Mouse (Mus musculus): ENCODE measurements around the gene Atg4d. TPM values are rescaled to one million over a fixed set of nuclear protein-coding genes. Genes with fewer than 3 reads are reported as not detected.
A peak's percentile ranks its signal among the peaks of the same experiment; 100 is the strongest.

Atg4d gene
- polyA plus RNA-seq, 1 experiment from 2014 or later: 43.7 TPM

DNA sequence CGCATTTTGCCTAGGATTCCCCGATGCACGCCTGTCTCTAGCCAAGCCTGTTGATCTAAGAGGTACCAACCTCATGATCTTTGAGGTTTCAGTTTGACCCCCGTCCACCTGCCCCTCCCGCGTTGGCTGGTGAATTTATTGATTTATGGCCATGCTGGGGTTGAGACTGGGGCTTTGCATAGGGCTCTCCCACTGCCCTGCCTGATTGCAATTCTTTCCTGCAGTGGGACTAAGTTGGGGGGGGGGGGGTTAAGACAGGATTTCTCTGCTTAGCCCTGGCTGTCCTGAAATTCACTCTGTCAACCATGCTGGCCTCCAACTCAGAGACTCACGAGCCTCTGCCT, 39.7 kb upstream of the Atg4d start:
- H3K4me3 ChIP-seq (ENCODE audit: low read length): peak overlapping the region; percentile 32
- peak overlapping the region; percentile 45 for H3K9ac ChIP-seq (ENCODE audit: low read depth, low read length)
- 6% methylated on average over 7 of the region's 7 CpGs for WGBS
- peaks cover 13% of the 10 kb centered on the region; the same call in 1 of the 2 replicates for H3K4me1 ChIP-seq (ENCODE audit: control insufficient read depth, insufficient read depth, low read length)
- H3K36me3 ChIP-seq (ENCODE audit: control insufficient read depth, insufficient read depth, low read length): peaks cover 11% of the 10 kb centered on the region
- 0 out of 2 replicates have a peak overlapping the region, but pooled peaks have one; percentile 30 for H3K27ac ChIP-seq (ENCODE audit: low read depth, low read length)
- H3K27me3 ChIP-seq (ENCODE audit: control insufficient read depth, insufficient read depth, low read length): no peaks in the 10 kb centered on the region
- ATAC-seq (ENCODE audit: low FRiP score, low TSS enrichment): no peak
- peak overlapping the region; percentile 49 for H3K4me2 ChIP-seq (replicated peaks; ENCODE audit: low read depth, low read length)
- no peaks in the 10 kb centered on the region for H3K9me3 ChIP-seq (ENCODE audit: control insufficient read depth, low read length)

DNA sequence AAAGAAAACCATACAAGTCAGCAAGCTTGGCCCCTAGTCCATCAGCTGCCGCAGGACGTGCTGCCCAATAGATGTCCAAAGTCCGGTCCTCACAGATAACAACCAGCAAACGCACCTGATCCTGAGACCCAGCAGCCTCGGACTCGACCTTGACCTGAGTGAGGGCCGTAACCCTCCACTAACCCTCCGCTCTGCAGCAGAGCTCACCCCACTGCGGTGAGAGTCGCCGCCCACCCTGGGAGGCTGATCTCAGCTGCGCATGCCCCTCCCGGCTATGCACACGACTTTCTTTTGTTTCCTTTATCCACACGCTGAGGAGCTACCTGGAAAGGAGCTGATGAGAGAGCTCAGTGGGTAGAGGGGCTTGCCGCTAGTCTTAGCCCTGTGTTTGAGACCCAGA, 37.8 kb upstream of the Atg4d start:
- ATAC-seq (ENCODE audit: low FRiP score, low TSS enrichment): peak; percentile 65; the same call in 1 of the 2 replicates
- peak overlapping the region; percentile 31 for H3K4me3 ChIP-seq (ENCODE audit: low read length)

DNA sequence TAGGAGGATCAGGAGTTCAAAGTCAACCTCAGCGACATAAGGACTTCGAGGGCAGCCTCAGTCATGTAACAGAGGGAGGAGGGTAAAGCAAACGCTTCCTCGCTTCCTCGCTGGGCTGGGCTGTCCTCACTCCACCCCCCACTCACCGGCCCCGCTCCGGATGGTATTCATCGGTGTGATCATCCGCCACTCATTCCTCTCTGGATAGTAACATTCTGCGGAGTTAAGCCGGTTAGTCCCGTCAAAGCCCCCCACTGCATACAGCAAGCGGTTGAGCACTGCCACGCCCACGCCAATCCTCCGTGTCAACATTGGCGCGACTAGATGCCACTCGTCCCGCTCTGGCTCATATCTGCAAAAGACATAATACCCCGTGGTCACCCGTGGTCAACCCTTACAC, 33.5 kb upstream of the Atg4d start:
- Histone ChIP-seq H3K36me3 (ENCODE audit: control insufficient read depth, insufficient read depth, low read length) (peaks cover 58% of the 10 kb centered on the region), H3K27me3 (ENCODE audit: control insufficient read depth, insufficient read depth, low read length) (no peaks in the 10 kb centered on the region), H3K4me3 (ENCODE audit: low read length) (no peak overlapping the region), H3K27ac (ENCODE audit: low read depth, low read length) (no peak overlapping the region), H3K9me3 (ENCODE audit: control insufficient read depth, low read length) (no peaks in the 10 kb centered on the region), H3K4me2 (replicated peaks; ENCODE audit: low read depth, low read length) (no peak overlapping the region), H3K4me1 (ENCODE audit: control insufficient read depth, insufficient read depth, low read length) (peaks cover 10% of the 10 kb centered on the region; the same call in 1 of the 2 replicates), H3K9ac (ENCODE audit: low read depth, low read length) (no peak overlapping the region)
- WGBS: 70% methylated on average over 23 of the region's 23 CpGs
- no peak for ATAC-seq (ENCODE audit: low FRiP score, low TSS enrichment)

More for the DNA sequence above, 37.8 kb upstream of the Atg4d start:
- H3K4me1 ChIP-seq (ENCODE audit: control insufficient read depth, insufficient read depth, low read length): peaks cover 10% of the 10 kb centered on the region; the same call in 1 of the 2 replicates
- H3K9me3 ChIP-seq (ENCODE audit: control insufficient read depth, low read length): no peaks in the 10 kb centered on the region
- H3K9ac ChIP-seq (ENCODE audit: low read depth, low read length): peak overlapping the region; percentile 56; the same call in 1 of the 2 replicates
- H3K36me3 ChIP-seq (ENCODE audit: control insufficient read depth, insufficient read depth, low read length): peaks cover 29% of the 10 kb centered on the region
- 16% methylated on average over 16 of the region's 16 CpGs for WGBS
- peak overlapping the region; percentile 43 for H3K4me2 ChIP-seq (replicated peaks; ENCODE audit: low read depth, low read length)
- H3K27me3 ChIP-seq (ENCODE audit: control insufficient read depth, insufficient read depth, low read length): no peaks in the 10 kb centered on the region
- no peak overlapping the region for H3K27ac ChIP-seq (ENCODE audit: low read depth, low read length)

DNA sequence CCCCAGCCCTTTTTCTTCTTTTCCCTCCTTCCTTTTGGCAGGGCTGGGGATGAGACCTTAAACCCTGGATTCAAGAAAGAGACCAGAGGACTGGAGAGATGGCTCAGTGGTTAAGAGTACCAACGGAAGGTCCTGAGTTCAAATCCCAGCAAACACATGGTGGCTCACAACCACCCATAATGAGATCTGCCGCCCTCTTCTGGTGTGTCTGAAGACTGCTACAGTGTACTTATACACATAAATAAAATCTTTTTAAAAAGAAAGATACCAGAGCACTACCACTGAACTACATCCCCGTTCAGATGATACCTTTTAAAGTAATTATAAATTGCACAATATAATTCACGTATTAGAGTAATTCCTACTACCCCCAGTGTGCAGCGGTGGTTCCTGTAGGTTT, 32.2 kb upstream of the Atg4d start:
- H3K9ac ChIP-seq (ENCODE audit: low read depth, low read length): no peak overlapping the region
- no peak overlapping the region for H3K4me2 ChIP-seq (replicated peaks; ENCODE audit: low read depth, low read length)
- 94% methylated on average over 5 of the region's 5 CpGs for WGBS
- no peaks in the 10 kb centered on the region for H3K27me3 ChIP-seq (ENCODE audit: control insufficient read depth, insufficient read depth, low read length)
- H3K36me3 ChIP-seq (ENCODE audit: control insufficient read depth, insufficient read depth, low read length): peaks cover 58% of the 10 kb centered on the region
- H3K4me1 ChIP-seq (ENCODE audit: control insufficient read depth, insufficient read depth, low read length): peaks cover 12% of the 10 kb centered on the region
- no peaks in the 10 kb centered on the region for H3K9me3 ChIP-seq (ENCODE audit: control insufficient read depth, low read length)
- no peak overlapping the region for H3K4me3 ChIP-seq (ENCODE audit: low read length)
- H3K27ac ChIP-seq (ENCODE audit: low read depth, low read length): no peak overlapping the region
- ATAC-seq (ENCODE audit: low FRiP score, low TSS enrichment): no peak

DNA sequence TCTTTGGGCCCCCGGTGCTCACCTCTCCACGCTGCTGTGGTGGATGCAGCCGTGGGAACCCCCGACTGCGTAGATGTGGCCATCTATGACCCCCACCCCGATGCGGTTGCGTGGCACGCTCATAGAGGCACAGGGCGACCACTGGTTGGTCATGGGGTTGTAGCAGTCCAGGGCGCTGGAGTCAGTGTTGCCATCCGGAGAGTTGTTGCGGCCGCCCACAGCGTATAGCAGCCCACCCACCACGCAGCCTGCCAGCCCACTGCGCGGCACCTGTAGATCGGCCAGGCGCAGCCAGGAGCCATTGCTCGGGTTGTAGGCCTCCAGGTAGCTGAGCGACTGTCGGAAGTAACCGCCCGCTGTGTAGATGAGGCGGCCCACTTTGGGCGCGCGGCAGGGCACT, 31.7 kb upstream of the Atg4d start:
- Histone ChIP-seq H3K36me3 (ENCODE audit: control insufficient read depth, insufficient read depth, low read length) (peaks cover 58% of the 10 kb centered on the region), H3K4me1 (ENCODE audit: control insufficient read depth, insufficient read depth, low read length) (peaks cover 9% of the 10 kb centered on the region), H3K4me2 (replicated peaks; ENCODE audit: low read depth, low read length) (no peak overlapping the region), H3K27ac (ENCODE audit: low read depth, low read length) (no peak overlapping the region), H3K9me3 (ENCODE audit: control insufficient read depth, low read length) (no peaks in the 10 kb centered on the region), H3K9ac (ENCODE audit: low read depth, low read length) (no peak overlapping the region), H3K4me3 (ENCODE audit: low read length) (no peak overlapping the region), H3K27me3 (ENCODE audit: control insufficient read depth, insufficient read depth, low read length) (no peaks in the 10 kb centered on the region)
- 93% methylated on average over 29 of the region's 29 CpGs for WGBS
- no peak for ATAC-seq (ENCODE audit: low FRiP score, low TSS enrichment)

DNA sequence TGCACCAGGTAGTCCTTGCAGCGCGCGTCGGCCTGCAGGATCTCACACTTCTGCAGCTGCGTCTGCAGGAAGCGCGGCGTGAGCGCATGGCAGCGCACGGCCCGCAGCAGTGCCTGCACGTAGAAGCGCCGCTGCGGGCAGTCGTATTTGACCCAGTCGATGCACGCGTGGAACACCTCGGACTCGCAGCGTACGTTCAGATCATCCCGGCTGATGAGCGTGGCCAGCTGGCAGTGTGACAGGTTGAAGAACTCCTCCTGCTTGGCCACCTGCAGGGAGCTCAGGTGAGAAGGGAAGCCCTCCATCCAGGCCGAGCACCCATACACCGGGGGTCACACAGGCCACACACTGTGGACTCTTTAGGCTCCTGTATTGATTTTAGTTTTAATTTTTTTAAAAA, 31.3 kb upstream of the Atg4d start:
- ATAC-seq (ENCODE audit: low FRiP score, low TSS enrichment): no peak
- no peaks in the 10 kb centered on the region for H3K9me3 ChIP-seq (ENCODE audit: control insufficient read depth, low read length)
- 86% methylated on average over 28 of the region's 28 CpGs for WGBS
- H3K9ac ChIP-seq (ENCODE audit: low read depth, low read length): no peak overlapping the region
- H3K4me1 ChIP-seq (ENCODE audit: control insufficient read depth, insufficient read depth, low read length): peaks cover 9% of the 10 kb centered on the region
- peaks cover 58% of the 10 kb centered on the region for H3K36me3 ChIP-seq (ENCODE audit: control insufficient read depth, insufficient read depth, low read length)
- H3K4me3 ChIP-seq (ENCODE audit: low read length): no peak overlapping the region
- H3K27ac ChIP-seq (ENCODE audit: low read depth, low read length): no peak overlapping the region
- no peak overlapping the region for H3K4me2 ChIP-seq (replicated peaks; ENCODE audit: low read depth, low read length)
- H3K27me3 ChIP-seq (ENCODE audit: control insufficient read depth, insufficient read depth, low read length): no peaks in the 10 kb centered on the region

DNA sequence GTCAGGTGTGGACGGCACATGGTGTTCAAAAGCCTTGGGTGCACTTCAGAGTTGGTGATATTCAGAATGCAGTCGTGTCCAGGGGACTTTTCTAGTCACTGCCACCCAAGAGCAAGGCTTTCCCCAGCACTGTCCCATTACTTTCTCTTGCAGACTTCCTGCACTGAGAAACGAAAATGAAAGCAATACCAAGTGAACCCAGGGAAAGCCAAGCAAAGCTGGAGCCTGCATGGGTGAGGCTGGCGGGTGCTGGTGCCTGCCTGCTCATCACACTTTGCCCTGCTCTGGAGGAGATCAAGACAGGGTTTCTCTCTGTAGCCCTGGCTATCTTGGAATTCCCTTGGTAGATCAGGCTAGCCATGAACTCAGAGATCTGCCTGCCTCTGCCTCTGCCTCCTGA, 29.8 kb upstream of the Atg4d start:
- WGBS: 88% methylated on average over 4 of the region's 4 CpGs

DNA sequence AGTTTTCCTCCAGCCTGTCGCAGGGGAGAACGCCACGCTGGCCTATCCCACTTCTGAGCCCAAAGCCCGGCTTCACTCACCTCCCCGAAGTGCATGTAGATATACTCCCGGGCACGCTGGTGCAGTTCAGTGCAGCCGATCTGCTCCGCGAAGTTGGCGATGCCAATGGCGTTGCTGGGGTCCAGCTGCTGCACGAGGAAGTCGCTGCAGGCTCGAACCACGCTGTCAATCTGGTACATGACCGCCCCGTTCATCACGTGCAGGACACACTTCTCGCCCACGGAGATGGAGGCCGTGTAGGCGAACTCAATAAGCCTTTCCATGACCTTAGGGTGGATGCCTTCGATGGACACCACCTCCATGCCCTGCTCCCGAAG, 28.1 kb upstream of the Atg4d start:
- WGBS: 76% methylated on average over 25 of the region's 25 CpGs
- no peak for ATAC-seq (ENCODE audit: low FRiP score, low TSS enrichment)
- Histone ChIP-seq H3K9me3 (ENCODE audit: control insufficient read depth, low read length) (no peaks in the 10 kb centered on the region), H3K4me1 (ENCODE audit: control insufficient read depth, insufficient read depth, low read length) (peaks cover 16% of the 10 kb centered on the region), H3K27me3 (ENCODE audit: control insufficient read depth, insufficient read depth, low read length) (no peaks in the 10 kb centered on the region), H3K4me3 (ENCODE audit: low read length) (peak overlapping the region; percentile 76), H3K4me2 (replicated peaks; ENCODE audit: low read depth, low read length) (peak overlapping the region; percentile 68), H3K27ac (ENCODE audit: low read depth, low read length) (no peak overlapping the region; the same call in 1 of the 2 replicates), H3K9ac (ENCODE audit: low read depth, low read length) (peak overlapping the region; percentile 90; the same call in 1 of the 2 replicates), H3K36me3 (ENCODE audit: control insufficient read depth, insufficient read depth, low read length) (peaks cover 31% of the 10 kb centered on the region)

More for the DNA sequence above, 29.8 kb upstream of the Atg4d start:
- Histone ChIP-seq H3K9me3 (ENCODE audit: control insufficient read depth, low read length) (no peaks in the 10 kb centered on the region), H3K4me3 (ENCODE audit: low read length) (no peak overlapping the region), H3K4me1 (ENCODE audit: control insufficient read depth, insufficient read depth, low read length) (peaks cover 16% of the 10 kb centered on the region), H3K9ac (ENCODE audit: low read depth, low read length) (no peak overlapping the region), H3K27ac (ENCODE audit: low read depth, low read length) (no peak overlapping the region), H3K4me2 (replicated peaks; ENCODE audit: low read depth, low read length) (no peak overlapping the region), H3K36me3 (ENCODE audit: control insufficient read depth, insufficient read depth, low read length) (peaks cover 47% of the 10 kb centered on the region), H3K27me3 (ENCODE audit: control insufficient read depth, insufficient read depth, low read length) (no peaks in the 10 kb centered on the region)
- no peak for ATAC-seq (ENCODE audit: low FRiP score, low TSS enrichment)

DNA sequence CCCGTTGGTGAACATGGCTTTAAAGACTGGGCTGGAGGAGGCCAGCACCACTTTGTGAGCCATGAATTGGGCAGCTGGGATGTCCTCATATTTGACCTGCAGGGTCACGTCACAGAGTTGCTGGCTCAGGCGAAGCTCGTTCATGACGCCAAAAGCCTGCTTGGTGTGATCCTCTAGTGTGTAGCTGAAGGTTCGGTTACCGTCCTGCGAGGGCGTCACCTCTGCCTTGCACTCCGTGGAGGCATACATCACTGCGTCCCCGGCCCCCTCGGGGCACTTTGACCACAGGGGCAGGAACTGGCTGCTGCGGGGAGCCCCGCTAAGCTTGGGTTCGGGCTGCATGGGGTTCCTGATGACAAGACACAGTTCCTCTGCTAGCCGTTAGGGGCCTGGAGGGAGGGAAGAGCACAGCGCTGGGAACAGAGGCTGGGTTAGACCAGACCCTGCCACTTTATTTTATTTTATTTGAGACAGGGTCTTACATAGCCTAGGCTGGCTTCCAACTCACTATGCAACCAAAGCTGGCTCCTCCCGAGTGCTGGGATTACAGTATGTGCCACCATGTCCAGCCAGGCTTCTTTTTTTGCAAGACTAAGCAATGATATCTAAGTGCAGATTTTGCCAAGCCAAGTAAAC, 27.6 kb upstream of the Atg4d start:
- Histone ChIP-seq H3K4me1 (ENCODE audit: control insufficient read depth, insufficient read depth, low read length) (peaks cover 16% of the 10 kb centered on the region), H3K9ac (ENCODE audit: low read depth, low read length) (peak overlapping the region; percentile 90), H3K4me3 (ENCODE audit: low read length) (peak overlapping the region; percentile 76), H3K9me3 (ENCODE audit: control insufficient read depth, low read length) (no peaks in the 10 kb centered on the region), H3K27ac (ENCODE audit: low read depth, low read length) (peak overlapping the region; percentile 90), H3K36me3 (ENCODE audit: control insufficient read depth, insufficient read depth, low read length) (peaks cover 29% of the 10 kb centered on the region), H3K27me3 (ENCODE audit: control insufficient read depth, insufficient read depth, low read length) (no peaks in the 10 kb centered on the region), H3K4me2 (replicated peaks; ENCODE audit: low read depth, low read length) (peak overlapping the region; percentile 68)
- peak; percentile 20 for ATAC-seq (ENCODE audit: low FRiP score, low TSS enrichment)
- WGBS: 12% methylated on average over 19 of the region's 19 CpGs

All from kidney, embryonic 14.5 days (tissue).